Mouse (Mus musculus): ENCODE measurements around the gene Gm6356.
"Not testable (repeated sequence)": the region's sequence is repeated elsewhere in the genome, so short reads cannot be mapped to it uniquely, and the experiment has no call there.

Gene Gm6356

GRCm38 (mm10) chr14:6973718-6974117 is at the start of gene Gm6356:
Gene Gm6356 (minus strand): TSS chr14:6973818.
- not testable (repeated sequence) for DNase-seq
